Mouse (Mus musculus) forebrain, embryonic 10.5 days (tissue): Measurements from ENCODE around the gene Chrna3. TPM values are rescaled to one million over a fixed set of nuclear protein-coding genes. Genes with fewer than 3 reads are reported as not detected.

Experiments used
- DNase-seq: peaks from one replicate; pipeline ENCODE4 v3.0.0-alpha.2; 2017; ENCODE audit warnings: low spot score; ENCODE audit errors: extremely low spot score
- H3K27ac ChIP-seq: fragments of 300-500 bp; sonication (generic); 2 replicates; pipeline ENCODE4 v1.5.1; 2016; ENCODE audit warnings: mild to moderate bottlenecking
- H3K27me3 ChIP-seq: fragments of 300-500 bp; sonication (generic); 2 replicates; pipeline ENCODE4 v1.6.1; 2016; ENCODE audit warnings: mild to moderate bottlenecking; ENCODE audit not compliant: poor library complexity, severe bottlenecking
- H3K36me3 ChIP-seq: fragments of 300-500 bp; sonication (generic); replicated peaks from 2 replicates; pipeline ENCODE4 v1.6.1; 2016; ENCODE audit warnings: mild to moderate bottlenecking, moderate library complexity
- H3K4me1 ChIP-seq: fragments of 300-500 bp; sonication (generic); 2 replicates; pipeline ENCODE4 v1.6.1; 2016
- H3K4me3 ChIP-seq: fragments of 300-500 bp; sonication (generic); 2 replicates; pipeline ENCODE4 v1.5.1; 2016; ENCODE audit warnings: mild to moderate bottlenecking, moderate library complexity
- H3K9me3 ChIP-seq: fragments of 300-500 bp; sonication (generic); 2 replicates; pipeline ENCODE4 v1.6.1; 2016; ENCODE audit warnings: mild to moderate bottlenecking, moderate library complexity
- WGBS: fragments of 180-500 bp; shearing (Covaris S2); methylation state at CpG from one replicate; pipeline ENCODE4 v1.1.7; 2016; 5-methylcytosine and 5-hydroxymethylcytosine counted together
- polyA plus RNA-seq: library from polyadenylated mRNA; unstranded; fragments of >200 nt; fragmentation: Nextera tagmentation; extraction: Ambion mirVana; gene quantifications from 2 replicates; pipeline ENCODE4 v1.2.1, GENCODE M21; 2016

Gene Chrna3
- polyA plus RNA-seq, 1 experiment from 2014 or later = 5.4 TPM

DNA sequence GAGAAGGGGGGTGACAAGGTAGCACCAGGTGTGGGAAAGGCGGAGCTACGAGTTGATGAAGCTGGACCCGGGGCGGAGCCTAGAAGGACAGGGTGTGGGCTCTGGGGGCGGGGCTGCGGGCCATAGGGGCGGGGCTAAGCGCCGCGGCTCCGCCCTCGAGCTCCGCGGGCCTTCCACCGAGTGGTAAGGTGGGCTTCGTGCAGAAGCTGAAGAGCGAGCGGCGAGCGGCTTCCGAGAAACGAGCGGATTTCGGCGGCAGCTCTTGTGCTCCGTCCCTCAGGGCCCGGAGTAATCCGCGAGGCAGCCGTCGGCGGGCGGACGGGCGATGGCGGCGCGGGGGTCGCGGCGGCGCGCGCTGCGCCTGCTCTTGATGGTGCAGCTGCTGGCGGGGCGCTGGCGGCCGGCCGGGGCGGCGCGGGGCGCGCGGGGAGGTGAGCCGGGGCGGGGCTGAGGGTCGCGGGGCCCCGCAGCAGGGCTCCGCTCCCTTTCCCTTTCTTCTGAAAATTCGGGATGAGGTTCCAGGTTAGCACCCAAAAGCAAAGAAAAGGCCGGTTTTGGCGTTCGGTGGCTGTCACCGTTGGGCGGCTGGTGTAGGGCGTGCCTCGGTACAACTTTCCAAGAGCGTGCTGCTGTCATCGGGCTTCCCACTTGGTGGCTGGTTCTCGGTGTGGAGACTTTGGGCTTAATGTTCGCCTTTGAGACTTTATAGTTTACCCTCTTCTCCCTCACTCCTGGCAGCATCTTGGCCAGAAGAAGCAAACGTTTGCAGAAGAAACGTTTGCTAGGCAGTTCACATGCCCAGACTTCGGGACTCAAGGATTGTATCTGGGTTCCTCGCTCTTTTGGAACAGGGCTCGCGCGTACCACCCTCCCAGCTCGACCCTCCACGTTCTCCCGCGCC lies 44.8 kb downstream of the Chrna3 start:
- no peaks in the 10 kb centered on the region for H3K9me3 ChIP-seq
- peak overlapping the region; percentile 68; the same call in 1 of the 2 replicates for H3K27ac ChIP-seq
- WGBS = under 1% methylated on average over 83 of the region's 85 CpGs
- peaks cover 63% of the 10 kb centered on the region for H3K27me3 ChIP-seq
- peaks cover 19% of the 10 kb centered on the region for H3K4me1 ChIP-seq
- DNase-seq = peak; percentile 65
- H3K36me3 ChIP-seq = no peaks in the 10 kb centered on the region
- peak overlapping the region; percentile 70 for H3K4me3 ChIP-seq

DNA sequence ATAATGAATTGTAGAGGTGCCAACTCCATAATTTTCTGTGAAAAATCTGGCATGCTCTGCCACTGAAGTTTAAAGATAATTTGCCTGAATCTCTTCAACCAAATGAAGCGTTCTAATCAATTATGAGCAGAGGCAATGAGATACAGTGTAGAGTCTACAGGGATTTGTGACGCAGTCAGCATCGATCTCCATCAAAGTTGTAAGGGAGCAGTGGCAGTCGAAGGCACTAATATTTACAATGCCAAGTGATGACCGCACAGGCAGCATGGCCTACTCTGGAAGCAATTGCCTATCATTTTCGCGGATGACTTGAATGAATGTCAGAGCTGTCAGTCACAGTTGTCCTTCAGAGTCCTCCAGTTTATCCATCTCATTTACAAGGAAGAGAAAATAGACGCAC lies 45.7 kb downstream of the Chrna3 start, which contains the start of gene Chrna5:
Gene Chrna5, plus strand, starts transcription at position 207 of the 400 bp plus-strand sequence.
- peaks cover 19% of the 10 kb centered on the region for H3K4me1 ChIP-seq
- H3K27me3 ChIP-seq = peaks cover 63% of the 10 kb centered on the region
- peak within 1 kb of the TSS; percentile 68; the same call in 1 of the 2 replicates for H3K27ac ChIP-seq
- DNase-seq = no peak
- H3K4me3 ChIP-seq = peak within 1 kb of the TSS; percentile 70
- no peaks in the 10 kb centered on the region for H3K9me3 ChIP-seq
- no peaks in the 10 kb centered on the region for H3K36me3 ChIP-seq
- WGBS = 73% methylated on average over 8 of the region's 8 CpGs

- H3K4me3 ChIP-seq = no peak overlapping the region
- H3K36me3 ChIP-seq = no peaks in the 10 kb centered on the region
- WGBS = 74% methylated on average over 8 of the region's 8 CpGs
- H3K27me3 ChIP-seq = no peaks in the 10 kb centered on the region
- no peak for DNase-seq
- H3K9me3 ChIP-seq = no peaks in the 10 kb centered on the region
- 0 out of 2 replicates have a peak, but pooled peaks cover 3% of the 10 kb centered on the region for H3K4me1 ChIP-seq
- no peak overlapping the region for H3K27ac ChIP-seq
These were observed 56.3 kb downstream of the Chrna3 start for GRCm38 (mm10) chr9:54969972-54970637.

DNA sequence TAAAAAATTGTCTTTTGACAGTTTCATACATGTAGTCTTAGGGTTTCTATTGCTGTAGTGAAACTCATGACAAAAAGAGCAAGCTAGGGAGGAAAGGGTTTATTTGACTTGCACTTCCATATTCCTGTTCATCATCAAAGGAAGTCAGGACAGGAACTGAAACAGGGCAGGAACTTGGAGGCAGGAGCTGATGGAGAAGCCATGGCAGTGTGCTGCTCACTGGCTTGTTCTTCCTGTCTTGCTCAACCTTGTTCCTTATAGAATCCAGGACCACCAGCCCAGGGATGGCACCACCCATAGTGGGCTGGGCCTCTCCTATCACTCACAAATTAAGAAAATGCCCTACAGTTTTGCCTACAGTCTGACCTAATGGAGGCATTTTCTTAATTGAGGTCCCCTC lies 62.7 kb downstream of the Chrna3 start:
- no peak for DNase-seq
- Histone ChIP-seq H3K27me3 (no peaks in the 10 kb centered on the region), H3K4me1 (no peaks in the 10 kb centered on the region), H3K36me3 (peaks cover 14% of the 10 kb centered on the region), H3K4me3 (no peak overlapping the region), H3K9me3 (0 out of 2 replicates have a peak, but pooled peaks cover 4% of the 10 kb centered on the region), H3K27ac (no peak overlapping the region)

DNA sequence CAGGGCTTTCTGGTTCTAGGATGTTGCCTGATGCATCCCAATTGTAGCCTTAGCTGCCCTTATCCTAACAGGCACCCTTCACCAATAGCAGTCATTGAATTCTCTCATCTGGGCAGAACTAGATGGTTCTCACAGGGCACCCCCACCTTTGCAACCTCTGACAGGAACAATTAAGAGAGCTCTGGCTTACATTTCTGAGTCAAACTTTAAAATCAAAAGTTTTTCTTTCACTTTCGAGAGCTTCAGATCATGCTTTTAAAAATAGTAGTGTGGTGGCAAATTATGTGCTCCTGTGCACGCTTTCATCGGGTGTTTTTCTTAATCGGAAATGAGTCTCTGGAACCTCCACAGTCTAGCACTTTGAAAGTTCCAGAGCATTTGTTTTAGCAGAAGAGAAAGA lies 65.3 kb downstream of the Chrna3 start:
- H3K4me3 ChIP-seq = no peak overlapping the region
- H3K9me3 ChIP-seq = 0 out of 2 replicates have a peak, but pooled peaks cover 4% of the 10 kb centered on the region
- 91% methylated on average over 4 of the region's 4 CpGs for WGBS
- H3K27me3 ChIP-seq = no peaks in the 10 kb centered on the region
- DNase-seq = no peak
- H3K4me1 ChIP-seq = no peaks in the 10 kb centered on the region
- peaks cover 40% of the 10 kb centered on the region for H3K36me3 ChIP-seq
- H3K27ac ChIP-seq = no peak overlapping the region

Other genes starting within 250 kb of the Chrna3 start
- 46.0 and 46.4 TPM in 2 replicates for gene Ireb2, start 162.8 kb downstream of the Chrna3 start, polyA plus RNA-seq
- gene Hykk, start 109.3 kb downstream of the Chrna3 start, polyA plus RNA-seq = 4.3 and 5.0 TPM in 2 replicates
- 327 and 338 TPM in 2 replicates for gene Psma4, start 75.8 kb downstream of the Chrna3 start, polyA plus RNA-seq
- gene AY074887, start 75.6 kb downstream of the Chrna3 start, polyA plus RNA-seq = 0.77 and 1.1 TPM in 2 replicates
- gene Chrna5, start 45.7 kb downstream of the Chrna3 start, polyA plus RNA-seq = 0.42 TPM in 2 replicates
- 1.6 and 1.8 TPM in 2 replicates for gene Chrnb4, start 22.2 kb upstream of the Chrna3 start, polyA plus RNA-seq
- gene Ube2q2, start 122.3 kb upstream of the Chrna3 start, polyA plus RNA-seq = 35.4 and 37.0 TPM in 2 replicates
- 79.6 and 83.0 TPM in 2 replicates for gene Fbxo22, start 182.4 kb upstream of the Chrna3 start, polyA plus RNA-seq